Mouse (Mus musculus): ENCODE measurements at regions not wholly inside any gene's neighbourhood (a gene's known extent, or its start where the extent isn't known, plus 50 kb on each side); places are given as distances from the start of the nearest gene placed in this dataset.

GRCm38 (mm10) chr6:96000011-96000476, 112.9 kb upstream of the Fam19a1 start:
- Histone ChIP-seq H3K4me1 (replicated peaks; ENCODE audit: control insufficient read depth, insufficient read depth, low read length) (0 out of 2 replicates have a peak, but pooled peaks cover 8% of the 10 kb centered on the region), H3K36me3 (replicated peaks; ENCODE audit: control insufficient read depth, insufficient read depth) (no peaks in the 10 kb centered on the region), H3K9me3 (ENCODE audit: control insufficient read depth, low read length) (no peaks in the 10 kb centered on the region), H3K27ac (peak overlapping the region; percentile 67), H3K9ac (no peak overlapping the region), H3K27me3 (ENCODE audit: control insufficient read depth, insufficient read depth, low read length) (no peaks in the 10 kb centered on the region), H3K4me3 (replicated peaks; ENCODE audit: low read length) (no peak overlapping the region), H3K4me2 (replicated peaks) (no peak overlapping the region)
- WGBS: 60% methylated on average over 10 of the region's 10 CpGs
- DNase-seq (ENCODE audit: low spot score) (no peak), ATAC-seq (ENCODE audit: low FRiP score) (no peak)

GRCm38 (mm10) chr6:96011299-96011698, 101.7 kb upstream of the Fam19a1 start:
- H3K4me1 ChIP-seq (replicated peaks; ENCODE audit: control insufficient read depth, insufficient read depth, low read length): no peaks in the 10 kb centered on the region
- ATAC-seq (ENCODE audit: low FRiP score) (no peak), DNase-seq (ENCODE audit: low spot score) (no peak)
- no peak overlapping the region for H3K9ac ChIP-seq
- no peaks in the 10 kb centered on the region for H3K36me3 ChIP-seq (replicated peaks; ENCODE audit: control insufficient read depth, insufficient read depth)
- no peaks in the 10 kb centered on the region for H3K27me3 ChIP-seq (ENCODE audit: control insufficient read depth, insufficient read depth, low read length)
- H3K9me3 ChIP-seq (ENCODE audit: control insufficient read depth, low read length): no peaks in the 10 kb centered on the region
- no peak overlapping the region for H3K4me3 ChIP-seq (replicated peaks; ENCODE audit: low read length)
- no peak overlapping the region for H3K4me2 ChIP-seq (replicated peaks)
- no peak overlapping the region for H3K27ac ChIP-seq
- 90% methylated on average over 5 of the region's 5 CpGs for WGBS

GRCm38 (mm10) chr6:96028022-96028704, 84.8 kb upstream of the Fam19a1 start:
- no peak overlapping the region for H3K9ac ChIP-seq
- DNase-seq (ENCODE audit: low spot score) (no peak), ATAC-seq (ENCODE audit: low FRiP score) (no peak)
- no peaks in the 10 kb centered on the region; the same call in 1 of the 2 replicates for H3K9me3 ChIP-seq (ENCODE audit: control insufficient read depth, low read length)
- no peaks in the 10 kb centered on the region for H3K4me1 ChIP-seq (replicated peaks; ENCODE audit: control insufficient read depth, insufficient read depth, low read length)
- H3K27ac ChIP-seq: no peak overlapping the region
- H3K4me2 ChIP-seq (replicated peaks): no peak overlapping the region
- WGBS: 81% methylated on average over 7 of the region's 7 CpGs
- H3K27me3 ChIP-seq (ENCODE audit: control insufficient read depth, insufficient read depth, low read length): no peaks in the 10 kb centered on the region
- H3K4me3 ChIP-seq (replicated peaks; ENCODE audit: low read length): no peak overlapping the region
- no peaks in the 10 kb centered on the region for H3K36me3 ChIP-seq (replicated peaks; ENCODE audit: control insufficient read depth, insufficient read depth)

GRCm38 (mm10) chr6:96043711-96044110, 69.2 kb upstream of the Fam19a1 start:
- Histone ChIP-seq H3K4me3 (replicated peaks; ENCODE audit: low read length) (no peak overlapping the region), H3K9ac (no peak overlapping the region), H3K4me2 (replicated peaks) (no peak overlapping the region), H3K27me3 (ENCODE audit: control insufficient read depth, insufficient read depth, low read length) (no peaks in the 10 kb centered on the region), H3K4me1 (replicated peaks; ENCODE audit: control insufficient read depth, insufficient read depth, low read length) (no peaks in the 10 kb centered on the region), H3K27ac (no peak overlapping the region), H3K36me3 (replicated peaks; ENCODE audit: control insufficient read depth, insufficient read depth) (no peaks in the 10 kb centered on the region), H3K9me3 (ENCODE audit: control insufficient read depth, low read length) (no peaks in the 10 kb centered on the region)
- DNase-seq (ENCODE audit: low spot score): no peak
- 84% methylated on average over 4 of the region's 4 CpGs for WGBS
- no peak for ATAC-seq (ENCODE audit: low FRiP score)

GRCm38 (mm10) chr6:96053476-96053875, 59.5 kb upstream of the Fam19a1 start:
- Histone ChIP-seq H3K4me3 (replicated peaks; ENCODE audit: low read length) (no peak overlapping the region), H3K9ac (no peak overlapping the region), H3K4me2 (replicated peaks) (no peak overlapping the region), H3K4me1 (replicated peaks; ENCODE audit: control insufficient read depth, insufficient read depth, low read length) (no peaks in the 10 kb centered on the region), H3K36me3 (replicated peaks; ENCODE audit: control insufficient read depth, insufficient read depth) (no peaks in the 10 kb centered on the region), H3K9me3 (ENCODE audit: control insufficient read depth, low read length) (no peaks in the 10 kb centered on the region), H3K27ac (no peak overlapping the region), H3K27me3 (ENCODE audit: control insufficient read depth, insufficient read depth, low read length) (no peaks in the 10 kb centered on the region)
- 93% methylated on average over 4 of the region's 4 CpGs for WGBS
- ATAC-seq (ENCODE audit: low FRiP score) (no peak), DNase-seq (ENCODE audit: low spot score) (no peak)

GRCm38 (mm10) chr6:96057011-96057410, 55.9 kb upstream of the Fam19a1 start:
- Histone ChIP-seq H3K9ac (no peak overlapping the region), H3K4me3 (replicated peaks; ENCODE audit: low read length) (no peak overlapping the region), H3K4me2 (replicated peaks) (no peak overlapping the region), H3K9me3 (ENCODE audit: control insufficient read depth, low read length) (no peaks in the 10 kb centered on the region), H3K27ac (no peak overlapping the region), H3K27me3 (ENCODE audit: control insufficient read depth, insufficient read depth, low read length) (no peaks in the 10 kb centered on the region), H3K36me3 (replicated peaks; ENCODE audit: control insufficient read depth, insufficient read depth) (no peaks in the 10 kb centered on the region), H3K4me1 (replicated peaks; ENCODE audit: control insufficient read depth, insufficient read depth, low read length) (no peaks in the 10 kb centered on the region)
- ATAC-seq (ENCODE audit: low FRiP score): no peak
- WGBS: 87% methylated on average over 2 of the region's 2 CpGs
- DNase-seq (ENCODE audit: low spot score): no peak

- Histone ChIP-seq H3K9ac (no peak overlapping the region), H3K27me3 (ENCODE audit: control insufficient read depth, insufficient read depth, low read length) (no peaks in the 10 kb centered on the region), H3K4me3 (replicated peaks; ENCODE audit: low read length) (no peak overlapping the region), H3K4me1 (replicated peaks; ENCODE audit: control insufficient read depth, insufficient read depth, low read length) (no peaks in the 10 kb centered on the region), H3K27ac (no peak overlapping the region), H3K4me2 (replicated peaks) (no peak overlapping the region), H3K9me3 (ENCODE audit: control insufficient read depth, low read length) (no peaks in the 10 kb centered on the region), H3K36me3 (replicated peaks; ENCODE audit: control insufficient read depth, insufficient read depth) (no peaks in the 10 kb centered on the region)
- DNase-seq (ENCODE audit: low spot score) (no peak), ATAC-seq (ENCODE audit: low FRiP score) (no peak)
- 93% methylated on average over 5 of the region's 5 CpGs for WGBS
Observed at GRCm38 (mm10) chr6:96057575-96058159, 55.3 kb upstream of the Fam19a1 start.

GRCm38 (mm10) chr6:96061979-96062378, 51.0 kb upstream of the Fam19a1 start:
- Histone ChIP-seq H3K27me3 (ENCODE audit: control insufficient read depth, insufficient read depth, low read length) (no peaks in the 10 kb centered on the region), H3K4me1 (replicated peaks; ENCODE audit: control insufficient read depth, insufficient read depth, low read length) (no peaks in the 10 kb centered on the region), H3K9me3 (ENCODE audit: control insufficient read depth, low read length) (no peaks in the 10 kb centered on the region), H3K36me3 (replicated peaks; ENCODE audit: control insufficient read depth, insufficient read depth) (no peaks in the 10 kb centered on the region), H3K9ac (no peak overlapping the region), H3K27ac (no peak overlapping the region), H3K4me2 (replicated peaks) (no peak overlapping the region), H3K4me3 (replicated peaks; ENCODE audit: low read length) (no peak overlapping the region)
- ATAC-seq (ENCODE audit: low FRiP score) (no peak), DNase-seq (ENCODE audit: low spot score) (no peak)
- 74% methylated on average over 1 of the region's 1 CpGs for WGBS
